Mouse (Mus musculus) MEL (cell line): ENCODE results near the gene Sv2c.

Source experiments
- CTCF ChIP-seq, 3 experiments: IDR thresholded peaks in 2 of 3; conservative IDR thresholded peaks in 1 of 3; 2 replicates each; pipeline ENCODE4 v1.5.1; 2011 to 2012; ENCODE audit warnings: low read length in 3 of 3, low read depth in 2 of 3, mild to moderate bottlenecking in 2 of 3, improper control_type of control experiment in 1 of 3, inconsistent platforms in 1 of 3, mixed read lengths in 1 of 3, moderate library complexity in 1 of 3; ENCODE audit not compliant: control insufficient read depth in 1 of 3, insufficient read depth in 1 of 3, poor library complexity in 1 of 3, severe bottlenecking in 1 of 3
- EP300 ChIP-seq, 2 experiments: IDR thresholded peaks; 2 replicates each; pipeline ENCODE4 v1.6.1; 2011; ENCODE audit warnings: improper control_type of control experiment in 2 of 2, low read length in 2 of 2, low read depth in 1 of 2, mild to moderate bottlenecking in 1 of 2
- ETS1 ChIP-seq: IDR thresholded peaks from 2 replicates; pipeline ENCODE4 v1.6.1; 2012; ENCODE audit warnings: low read depth, mild to moderate bottlenecking, inconsistent platforms, low read length, improper control_type of control experiment, moderate library complexity
- GATA1 ChIP-seq: IDR thresholded peaks from 2 replicates; pipeline ENCODE4 v1.6.1; 2011; ENCODE audit warnings: low read depth, low read length, improper control_type of control experiment
- MAZ ChIP-seq: IDR thresholded peaks from 2 replicates; pipeline ENCODE4 v1.6.1; 2012; ENCODE audit warnings: low read depth, mild to moderate bottlenecking, inconsistent platforms, low read length, improper control_type of control experiment
- NELFE ChIP-seq: IDR thresholded peaks from 2 replicates; pipeline ENCODE4 v1.6.1; 2011; ENCODE audit warnings: low read depth, low read length, improper control_type of control experiment
- POLR2A ChIP-seq, 2 experiments: IDR thresholded peaks; 2 replicates each; pipeline ENCODE4 v1.6.1; 2011 to 2012; ENCODE audit warnings: low read length in 2 of 2, mild to moderate bottlenecking in 2 of 2, control low read depth in 1 of 2, improper control_type of control experiment in 1 of 2, low read depth in 1 of 2, moderate library complexity in 1 of 2; ENCODE audit not compliant: control insufficient read depth in 1 of 2, insufficient read depth in 1 of 2, poor library complexity in 1 of 2
- UBTF ChIP-seq: IDR thresholded peaks from 2 replicates; pipeline ENCODE4 v1.6.1; 2012; ENCODE audit warnings: low read depth, mild to moderate bottlenecking, inconsistent platforms, low read length, improper control_type of control experiment, moderate library complexity, borderline replicate concordance; ENCODE audit not compliant: insufficient read depth
- USF1 ChIP-seq: IDR thresholded peaks from 2 replicates; pipeline ENCODE4 v1.6.1; 2014; ENCODE audit warnings: low read depth, mild to moderate bottlenecking, inconsistent platforms, low read length, improper control_type of control experiment, moderate library complexity
- USF2 ChIP-seq, 2 experiments: IDR thresholded peaks; 2 replicates each; pipeline ENCODE4 v1.6.1; 2011 to 2012; ENCODE audit warnings: improper control_type of control experiment in 2 of 2, low read length in 2 of 2, borderline replicate concordance in 1 of 2, inconsistent platforms in 1 of 2, low read depth in 1 of 2, mild to moderate bottlenecking in 1 of 2; ENCODE audit not compliant: insufficient read depth in 1 of 2
- ZMIZ1 ChIP-seq: IDR thresholded peaks from 2 replicates; pipeline ENCODE4 v1.6.1; 2012; ENCODE audit warnings: low read depth, mild to moderate bottlenecking, inconsistent platforms, low read length, improper control_type of control experiment, moderate library complexity

GRCm38 (mm10) chr13:95961191-95961791 is 171.1 kb downstream of the Sv2c start:
- TF ChIP-seq CTCF (IDR thresholded peaks at IDR 0.05 in 2 of 3, conservative IDR thresholded peaks at IDR 0.05 in 1 of 3; ENCODE audit: control insufficient read depth in 1 of 3, insufficient read depth in 1 of 3, low read depth in 2 of 3, low read length in 3 of 3, poor library complexity in 1 of 3, severe bottlenecking in 1 of 3) = no peak
- TF ChIP-seq EP300 (IDR thresholded peaks at IDR 0.05; ENCODE audit: low read depth in 1 of 2, low read length in 2 of 2) = no peak
- TF ChIP-seq POLR2A (IDR thresholded peaks at IDR 0.05; ENCODE audit: control insufficient read depth in 1 of 2, insufficient read depth in 1 of 2, low read depth in 1 of 2, low read length in 2 of 2, poor library complexity in 1 of 2) = no peak
- no peak for TF ChIP-seq GATA1
- TF ChIP-seq NELFE = no peak
- TF ChIP-seq USF1 = no peak
- no peak for TF ChIP-seq ETS1
- no peak for TF ChIP-seq UBTF
- no peak for TF ChIP-seq ZMIZ1
- no peak for TF ChIP-seq MAZ
- TF ChIP-seq USF2 (IDR thresholded peaks at IDR 0.05; ENCODE audit: borderline replicate concordance in 1 of 2, insufficient read depth in 1 of 2, low read depth in 1 of 2, low read length in 2 of 2) = no peak
